Mouse (Mus musculus): Measurements from ENCODE around the gene Cntnap5b.
A peak's percentile ranks its signal among the peaks of the same experiment; 100 is the strongest.

Gene Cntnap5b

GRCm38 (mm10) chr1:100180050-100180449 is 407.5 kb downstream of the Cntnap5b start:
- no peak for DNase-seq

- peak in 1 of 2 experiments; percentile 28 for DNase-seq
Observed at GRCm38 (mm10) chr1:100231980-100232608, 459.5 kb downstream of the Cntnap5b start.

GRCm38 (mm10) chr1:100251964-100252363 is 479.4 kb downstream of the Cntnap5b start:
- no peak for DNase-seq

GRCm38 (mm10) chr1:100310687-100311086 is 538.1 kb downstream of the Cntnap5b start:
- no peak for DNase-seq

- DNase-seq: no peak
Observed at GRCm38 (mm10) chr1:100331066-100331465, 558.5 kb downstream of the Cntnap5b start.

GRCm38 (mm10) chr1:100369415-100370113 is 597.0 kb downstream of the Cntnap5b start:
- DNase-seq: no peak

GRCm38 (mm10) chr1:100386252-100386651 is 613.7 kb downstream of the Cntnap5b start:
- no peak for DNase-seq

GRCm38 (mm10) chr1:100394034-100394433 is 621.5 kb downstream of the Cntnap5b start:
- DNase-seq: no peak

- no peak for DNase-seq
Observed at GRCm38 (mm10) chr1:100416658-100417224, 644.2 kb downstream of the Cntnap5b start.

GRCm38 (mm10) chr1:100430038-100430774 is 657.6 kb downstream of the Cntnap5b start:
- DNase-seq: no peak

GRCm38 (mm10) chr1:100463877-100464276 is 691.3 kb downstream of the Cntnap5b start:
- DNase-seq: no peak

GRCm38 (mm10) chr1:100465226-100465625 is 692.7 kb downstream of the Cntnap5b start:
- DNase-seq: no peak

- no peak for DNase-seq
Observed at GRCm38 (mm10) chr1:100467595-100467994, 695.0 kb downstream of the Cntnap5b start.

- no peak for DNase-seq
Observed at GRCm38 (mm10) chr1:100509866-100510265, 737.3 kb downstream of the Cntnap5b start.

Measured in kidney, adult 8-10 months (tissue).